Mouse (Mus musculus) heart, adult 2 months (tissue): ENCODE data around the gene Mdm1. TPM values are rescaled to one million over a fixed set of nuclear protein-coding genes. Genes with fewer than 3 reads are reported as not detected.

Experiments used
- polyA plus RNA-seq: library from polyadenylated mRNA; depleted of rRNA; stranded (reverse); fragments of >200 nt; gene quantifications from 2 replicates; pipeline ENCODE4 v1.2.3, GENCODE M21; 2012; rRNA removed
- total RNA-seq, 2 experiments: library from RNA; stranded (reverse); gene quantifications; 2 replicates each; pipeline ENCODE4 v1.2.3; 2021

The Mdm1 gene
- total and polyA plus RNA-seq, 3 experiments = 3.3 to 4.0 (median 3.9) TPM

Other genes starting within 250 kb of the Mdm1 start
- not detected for gene Il22, start 63.1 kb downstream of the Mdm1 start, total RNA-seq
- gene Il22, start 63.1 kb downstream of the Mdm1 start, polyA plus RNA-seq = not detected in 2 replicates
- gene Gm32717, start 99.0 kb downstream of the Mdm1 start, total RNA-seq = under 1 TPM; 0.55 to 0.59 TPM
- gene Gm32717, start 99.0 kb downstream of the Mdm1 start, polyA plus RNA-seq = not detected in 2 replicates
- under 1 TPM; 0.55 to 0.59 TPM for gene Gm32802, start 116.9 kb downstream of the Mdm1 start, total RNA-seq
- not detected in 2 replicates for gene Gm32802, start 116.9 kb downstream of the Mdm1 start, polyA plus RNA-seq
- not detected for gene Iltifb, start 153.2 kb downstream of the Mdm1 start, total RNA-seq
- not detected in 2 replicates for gene Iltifb, start 153.2 kb downstream of the Mdm1 start, polyA plus RNA-seq
- gene Gm9040, start 185.2 kb downstream of the Mdm1 start, total RNA-seq = not detected
- not detected in 2 replicates for gene Gm9040, start 185.2 kb downstream of the Mdm1 start, polyA plus RNA-seq
- not detected for gene Gm9044, start 190.6 kb downstream of the Mdm1 start, total RNA-seq
- gene Gm9044, start 190.6 kb downstream of the Mdm1 start, polyA plus RNA-seq = not detected in 2 replicates
- gene Gm9045, start 196.0 kb downstream of the Mdm1 start, total RNA-seq = not detected
- gene Gm9045, start 196.0 kb downstream of the Mdm1 start, polyA plus RNA-seq = not detected in 2 replicates
- gene Gm9046, start 201.4 kb downstream of the Mdm1 start, total RNA-seq = not detected
- not detected in 2 replicates for gene Gm9046, start 201.4 kb downstream of the Mdm1 start, polyA plus RNA-seq
- not detected for gene Gm9048, start 206.9 kb downstream of the Mdm1 start, total RNA-seq
- gene Gm9048, start 206.9 kb downstream of the Mdm1 start, polyA plus RNA-seq = not detected in 2 replicates
- gene Gm9049, start 212.3 kb downstream of the Mdm1 start, total RNA-seq = not detected
- not detected in 2 replicates for gene Gm9049, start 212.3 kb downstream of the Mdm1 start, polyA plus RNA-seq